Mouse (Mus musculus) left cerebral cortex, adult 8-10 months (tissue): ENCODE data around the gene 4930522H14Rik. TPM values are rescaled to one million over a fixed set of nuclear protein-coding genes. Genes with fewer than 3 reads are reported as not detected.

Experiments
- DNase-seq, 2 experiments: peaks; one replicate each; pipeline ENCODE4 v3.0.0; 2022; ENCODE audit warnings: low spot score in 2 of 2
- total RNA-seq, 4 experiments: library from RNA; stranded (reverse); gene quantifications; 2 replicates each; pipeline ENCODE4 v1.2.4; 2022

Gene 4930522H14Rik
- total RNA-seq, 4 experiments from 2014 or later = not detected

GRCm38 (mm10) chr4:109475577-109476553 is 55.2 kb downstream of the 4930522H14Rik start:
- DNase-seq = peak; percentile 10 to 46

- DNase-seq = no peak
Observed at GRCm38 (mm10) chr4:109475078-109475477, 56.0 kb downstream of the 4930522H14Rik start.

- DNase-seq = no peak
Observed at GRCm38 (mm10) chr4:109472566-109472965, 58.5 kb downstream of the 4930522H14Rik start.

- DNase-seq = no peak
Observed at GRCm38 (mm10) chr4:109471606-109472005, 59.5 kb downstream of the 4930522H14Rik start.

GRCm38 (mm10) chr4:109467687-109468086 is 63.4 kb downstream of the 4930522H14Rik start:
- DNase-seq = no peak

GRCm38 (mm10) chr4:109463892-109464291 is 67.2 kb downstream of the 4930522H14Rik start:
- DNase-seq = no peak

- no peak for DNase-seq
Observed at GRCm38 (mm10) chr4:109460421-109461179, 70.5 kb downstream of the 4930522H14Rik start.

GRCm38 (mm10) chr4:109456821-109457220 is 74.3 kb downstream of the 4930522H14Rik start:
- DNase-seq = no peak

Other genes with a start within 250 kb of the 4930522H14Rik start
- 1 to 10 TPM; 3.8 to 5.8 (median 4.5) TPM for gene Ttc39a, start 124.7 kb downstream of the 4930522H14Rik start, total RNA-seq
- gene Rnf11, start 46.6 kb downstream of the 4930522H14Rik start, total RNA-seq = 100 to 1,000 TPM; 180 to 209 (median 196) TPM
- gene Cdkn2c, start 135.9 kb upstream of the 4930522H14Rik start, total RNA-seq = 1 to 10 TPM; 3.3 to 4.4 (median 3.6) TPM
- gene Faf1, start 145.3 kb upstream of the 4930522H14Rik start, total RNA-seq = 10 to 100 TPM; 25.6 to 27.4 (median 27.1) TPM